ENCODE assay signal across 9 mouse cellular contexts in the genomic region with DNA sequence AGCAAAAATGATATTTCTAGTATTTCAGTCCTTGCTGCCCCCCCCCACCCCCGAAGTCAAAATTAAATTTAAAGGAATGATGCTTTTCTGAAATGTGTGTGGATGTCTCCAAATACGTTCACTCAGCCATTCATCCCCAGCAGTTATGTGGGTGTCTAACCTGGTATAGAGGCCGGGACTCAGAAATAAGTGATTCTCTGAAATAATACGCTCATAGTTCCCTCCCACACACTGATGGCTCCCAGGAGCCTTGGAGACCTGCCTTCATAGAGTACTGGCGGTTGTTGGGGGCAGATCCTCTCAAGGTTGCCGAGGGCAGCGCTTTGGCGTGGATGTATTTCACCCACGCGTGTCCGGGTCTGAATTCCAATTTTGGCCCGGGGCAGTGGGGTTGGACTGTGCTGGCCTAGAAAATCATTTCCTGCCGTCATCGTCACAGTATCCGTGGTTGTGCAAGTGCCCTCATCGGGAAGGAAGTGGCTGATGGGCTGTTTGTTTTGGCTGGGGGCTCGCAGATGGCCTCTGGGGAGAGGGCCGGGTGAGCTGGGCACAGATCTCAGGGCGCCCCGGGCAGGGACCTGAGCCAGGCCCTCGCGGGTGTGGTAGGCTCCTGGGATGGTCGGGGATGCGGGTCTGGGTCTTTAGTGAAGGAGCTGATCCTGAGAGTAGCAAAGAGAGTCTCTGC. TPM values are rescaled to one million over a fixed set of nuclear protein-coding genes. Genes with fewer than 3 reads are reported as not detected.
DNase-seq lines count a peak whose midpoint lies in the region; TF ChIP-seq lines count a peak whose summit lies in the region.
"Had no signal": no experiment of that assay in that cellular context is flagged by ENCODE, and none has a peak within 500 bp of the region (broad histone marks: within the 10 kb centered on the region; RNA-seq: fewer than 3 reads in every experiment).

No protein-coding gene starts in this region.

- H3K9ac ChIP-seq in heart, adult 2 months (ENCODE audit: low read depth, low read length): no peak overlapping the region

- no peaks in the 10 kb centered on the region for H3K79me2 ChIP-seq in heart, adult 2 months (replicated peaks; ENCODE audit: control insufficient read depth, insufficient read depth, low read length)

- 31% methylated on average over 24 of the region's 24 CpGs for WGBS in heart, adult 2 months

- TF ChIP-seq CTCF in heart, adult 2 months (IDR thresholded peaks at IDR 0.05): no peak

- peak overlapping the region; percentile 47 for H3K27ac ChIP-seq in heart, adult 2 months

- no peaks in the 10 kb centered on the region for H3K36me3 ChIP-seq in heart, adult 2 months (ENCODE audit: control insufficient read depth, insufficient read depth, low read length)
- H3K36me3 ChIP-seq in megakaryocyte, embryonic 14.5 days (replicated peaks; ENCODE audit: low read length): no peaks in the 10 kb centered on the region

- DNase-seq in embryo, embryonic 10 days (ENCODE audit: low spot score): peak; percentile 26
- no peak for DNase-seq in embryo, embryonic 10.5 days (ENCODE audit: low spot score)
- peak; percentile 69 for DNase-seq in adrenal gland, adult 2 months
- DNase-seq in heart, adult 2 months: peak; percentile 72 to 73
- peak; percentile 75 for DNase-seq in kidney, postnatal 14 days
- no peak for DNase-seq in thymus, postnatal 10 days (ENCODE audit: low spot score in 2 of 2)
- DNase-seq in yolk sac, embryonic 10.5 days (ENCODE audit: low spot score): no peak

- H3K27me3 ChIP-seq in heart, adult 2 months (ENCODE audit: control insufficient read depth, insufficient read depth, low read length): no peaks in the 10 kb centered on the region
- H3K27me3 ChIP-seq in megakaryocyte, embryonic 14.5 days (replicated peaks): peaks cover 51% of the 10 kb centered on the region

- H3K4me1 ChIP-seq in heart, adult 2 months (ENCODE audit: control insufficient read depth, insufficient read depth, low read length): peaks cover 8% of the 10 kb centered on the region
- peaks cover 31% of the 10 kb centered on the region for H3K4me1 ChIP-seq in megakaryocyte, embryonic 14.5 days

- no peak for TF ChIP-seq POLR2A in heart, adult 2 months (IDR thresholded peaks at IDR 0.05; ENCODE audit: insufficient read depth, low read depth, low read length)

- peak overlapping the region; percentile 13; the same call in 1 of the 2 replicates for H3K4me3 ChIP-seq in heart, adult 2 months
- H3K4me3 ChIP-seq in megakaryocyte, embryonic 14.5 days (replicated peaks): peak overlapping the region; percentile 73
- H3K4me3 ChIP-seq: erythroblast, embryonic 14.5 days had no signal

- no peaks in the 10 kb centered on the region for H3K9me3 ChIP-seq in megakaryocyte, embryonic 14.5 days

- TF ChIP-seq EP300 in heart, adult 2 months (IDR thresholded peaks at IDR 0.05; ENCODE audit: insufficient read depth, low read depth, low read length): no peak

- intact Hi-C loops in heart, adult 2 months (cut with DNase I): no loop called here

RNA-seq across cellular contexts. Expression of a gene that starts 19.0 kb away (rescaled TPM):
- 10 to 100 TPM; 17.0 to 24.9 TPM for total RNA-seq in adrenal gland, adult 2 months (2021)
- polyA plus RNA-seq in adrenal gland, adult 2 months (2012; rRNA removed): 30.2 and 35.7 TPM in 2 replicates
- total RNA-seq in heart, adult 2 months (2021): 10 to 100 TPM; 13.9 to 17.5 TPM
- 11.2 and 14.5 TPM in 2 replicates for polyA plus RNA-seq in heart, adult 2 months (2012; rRNA removed)
- polyA plus RNA-seq in megakaryocyte, embryonic 14.5 days (2012; ENCODE audit: insufficient read depth, low replicate concordance): 0.81 and 0.97 TPM in 2 replicates

Comparison
In these comparisons a context has a peak if more than half of its experiments do, and no peak if none do; other contexts are left out.
1. DNase-seq: peak in embryo, embryonic 10 days (single experiment), adrenal gland, adult 2 months (single experiment), heart, adult 2 months (2 of 2) and kidney, postnatal 14 days (single experiment); none in embryo, embryonic 10.5 days (single experiment), thymus, postnatal 10 days (0 of 2) and yolk sac, embryonic 10.5 days (single experiment).